Mouse (Mus musculus) small intestine, adult 2 months (tissue): Measurements from ENCODE around the gene Slpi.

Source experiments
- CTCF ChIP-seq: fragments of 200-500 bp; IDR thresholded peaks from 2 replicates; pipeline ENCODE4 v1.5.1; 2012; ENCODE audit warnings: low read depth, mild to moderate bottlenecking, control low read depth, inconsistent platforms, low read length, moderate library complexity, mixed read lengths; ENCODE audit not compliant: insufficient replicate concordance, insufficient read length; ENCODE audit errors: extremely low read depth
- POLR2A ChIP-seq: fragments of 200-500 bp; IDR thresholded peaks from 2 replicates; pipeline ENCODE4 v1.6.1; 2012; ENCODE audit warnings: low read depth, mild to moderate bottlenecking, control low read depth, inconsistent platforms, low read length, moderate library complexity

GRCm38 (mm10) chr2:164404082-164404990 is 15.4 kb upstream of the Slpi start:
- TF ChIP-seq CTCF (no peak), POLR2A (no peak)
